Mouse (Mus musculus): ENCODE data around the gene Olfr1085.
"Not testable (repeated sequence)": the region's sequence is repeated elsewhere in the genome, so short reads cannot be mapped to it uniquely, and the experiment has no call there.

The Olfr1085 gene

GRCm38 (mm10) chr2:86661919-86662318 is at the start of gene Olfr1085:
TSS of gene Olfr1085 (minus strand) at chr2:86662019.
- no peak for DNase-seq (ENCODE audit: low spot score in 2 of 2)

- no peak for DNase-seq (ENCODE audit: low spot score in 2 of 2)
Measured at GRCm38 (mm10) chr2:86698295-86698694, 36.5 kb upstream of the Olfr1085 start, which contains the start of gene Olfr1087. TSS of gene Olfr1087 (minus strand) at chr2:86698395.

- no peak for DNase-seq (ENCODE audit: low spot score in 2 of 2)
Measured at GRCm38 (mm10) chr2:86679992-86680391, 18.2 kb upstream of the Olfr1085 start, which contains the start of gene Olfr1086. TSS of gene Olfr1086 (minus strand) at chr2:86680092.

- DNase-seq (ENCODE audit: low spot score in 2 of 2), result not testable (repeated sequence)
Measured at GRCm38 (mm10) chr2:86639625-86640024, 22.2 kb downstream of the Olfr1085 start, which contains the start of gene Olfr1084. TSS of gene Olfr1084 (minus strand) at chr2:86639725.

All from urinary bladder, adult 18-20 months (tissue).